Mouse (Mus musculus) regulatory T cell (primary cell): ENCODE data around the gene Fth1.

ENCODE experiments used
- in situ Hi-C: fragments of 300-600 bp; cut with MboI, MseI; formaldehyde crosslinking; loops from one replicate; pipeline ENCODE4 v1.15.1; 2025; ENCODE audit warnings: high pct_unique_total_duplicates

Gene Fth1

DNA sequence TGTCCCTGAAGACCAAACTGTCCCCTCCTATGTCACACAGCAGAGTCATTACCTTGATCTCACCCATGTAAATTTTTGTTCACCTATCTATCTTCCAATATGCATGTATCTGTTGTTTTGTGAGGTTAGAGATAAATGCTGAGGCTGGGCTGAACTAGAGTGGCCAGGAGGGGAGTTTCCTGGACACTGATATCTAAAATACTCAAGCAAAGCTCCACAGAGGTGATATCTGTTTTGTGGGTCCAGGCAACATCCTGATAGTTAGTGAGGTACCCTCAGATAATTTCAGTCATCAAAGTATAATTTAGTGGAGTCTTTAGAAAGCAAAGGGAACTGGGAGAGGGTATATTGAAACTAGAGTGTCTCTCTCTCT lies 9.5 kb downstream of the Fth1 start:
- in situ Hi-C loops, result loop anchor here (5.0 to 25.0 kb wide), 3 partner anchors 47 to 1103 kb away; partner anchors contain the start of genes 1810009A15Rik, Ganab, Gm49403 and Gm49416

DNA sequence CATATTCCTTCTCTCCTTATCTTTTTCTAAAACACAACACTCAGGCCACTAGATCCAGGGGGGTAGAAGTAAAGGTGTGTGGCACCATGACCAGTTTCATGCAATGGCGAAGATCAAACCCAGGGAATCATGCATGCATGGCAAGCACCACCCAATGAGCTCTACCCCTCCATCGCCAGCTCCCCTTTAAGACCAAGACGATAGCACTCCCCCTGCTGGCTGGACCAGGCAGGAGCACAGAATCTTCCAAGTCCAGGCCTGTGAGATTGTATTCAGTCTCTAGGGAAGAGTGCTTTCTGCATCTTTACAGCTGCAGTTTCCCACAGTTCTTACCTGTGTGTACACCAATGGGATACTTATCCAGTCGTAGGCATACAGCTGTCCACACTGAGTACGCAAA lies 10.9 kb downstream of the Fth1 start:
- in situ Hi-C loops, result loop anchor here (5.0 to 25.0 kb wide), 3 partner anchors 46 to 1104 kb away; partner anchors contain the start of genes 1810009A15Rik, Ganab, Gm49403 and Gm49416

DNA sequence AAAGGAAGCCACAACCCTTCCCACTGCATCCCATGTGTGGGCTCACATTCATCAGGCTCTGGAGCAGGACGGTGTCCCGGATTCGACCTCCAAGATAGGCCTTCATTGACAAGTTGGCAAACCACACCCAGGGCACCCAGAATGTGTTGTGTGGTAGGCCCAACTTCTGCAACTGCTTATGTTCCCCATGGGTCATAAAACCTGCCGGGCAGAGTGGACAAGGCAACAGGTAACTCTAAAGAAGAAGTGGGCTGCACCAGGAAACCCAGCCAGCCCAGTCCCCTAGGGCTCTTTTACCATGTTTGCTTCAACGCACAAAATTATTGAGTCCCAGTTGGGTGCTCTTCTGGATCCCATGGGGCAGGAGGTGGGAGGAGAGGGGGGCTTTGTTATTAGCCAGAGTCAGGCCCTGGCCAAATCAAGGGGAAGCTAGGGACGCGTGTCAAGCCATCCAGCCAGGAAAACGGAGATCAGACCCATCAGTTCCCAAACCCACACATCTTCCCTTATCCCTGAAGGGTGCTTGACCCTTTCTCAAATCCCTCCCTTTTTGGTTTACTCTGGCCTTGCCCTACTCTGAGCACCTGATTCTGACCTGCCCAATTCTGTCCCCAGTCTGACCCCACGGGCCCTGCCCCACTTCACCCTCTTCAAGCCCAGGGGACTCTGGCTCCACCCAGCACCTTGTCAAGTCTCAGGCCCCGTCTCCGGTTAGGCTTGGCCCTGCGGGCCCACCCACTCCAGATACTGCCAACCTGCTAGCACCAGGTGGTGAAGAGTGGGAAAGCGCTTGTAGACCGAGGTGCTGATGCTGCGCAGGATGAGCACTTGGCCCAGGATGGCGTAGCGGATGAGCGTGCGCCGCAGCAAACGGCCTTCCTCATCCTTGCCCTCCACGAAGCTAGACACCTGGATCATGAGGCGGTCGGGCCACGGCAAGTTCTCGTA lies 11.9 kb downstream of the Fth1 start:
- in situ Hi-C loops, result loop anchor here (5.0 to 25.0 kb wide), 3 partner anchors 45 to 1105 kb away; partner anchors contain the start of genes 1810009A15Rik, Ganab, Gm49403 and Gm49416

DNA sequence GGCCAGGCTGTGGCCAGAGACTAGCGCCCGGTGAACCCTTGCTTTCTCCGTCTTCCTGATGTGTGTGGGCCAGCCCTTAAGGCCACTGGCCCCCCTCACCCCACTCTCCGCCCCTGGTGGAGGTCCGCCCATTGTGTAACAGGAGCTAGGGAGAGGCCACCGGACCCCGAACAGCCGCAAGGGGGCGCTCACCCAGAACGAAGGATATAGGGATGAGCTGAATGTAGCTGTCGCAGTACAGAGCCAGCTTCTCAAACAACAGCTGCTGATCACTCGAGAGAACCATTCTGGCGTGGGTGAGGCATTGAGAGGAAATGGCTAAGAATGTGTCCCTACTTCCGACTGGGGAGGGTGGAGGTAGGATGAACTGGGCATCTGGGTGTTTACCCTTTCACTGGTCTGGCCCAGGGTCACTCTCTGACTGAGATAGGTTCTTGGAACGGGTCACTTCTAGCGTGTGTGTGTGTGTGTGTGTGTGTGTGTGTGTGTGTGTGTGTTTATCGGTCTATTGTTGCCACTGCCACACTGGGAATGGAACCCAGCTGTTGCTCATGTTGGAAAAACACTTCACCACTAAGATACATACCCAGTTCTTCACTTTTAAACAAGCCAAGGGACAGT lies 12.7 kb downstream of the Fth1 start:
- in situ Hi-C loops, result loop anchor here (5.0 to 25.0 kb wide), 3 partner anchors 44 to 1106 kb away; partner anchors contain the start of genes 1810009A15Rik, Ganab, Gm49403 and Gm49416

DNA sequence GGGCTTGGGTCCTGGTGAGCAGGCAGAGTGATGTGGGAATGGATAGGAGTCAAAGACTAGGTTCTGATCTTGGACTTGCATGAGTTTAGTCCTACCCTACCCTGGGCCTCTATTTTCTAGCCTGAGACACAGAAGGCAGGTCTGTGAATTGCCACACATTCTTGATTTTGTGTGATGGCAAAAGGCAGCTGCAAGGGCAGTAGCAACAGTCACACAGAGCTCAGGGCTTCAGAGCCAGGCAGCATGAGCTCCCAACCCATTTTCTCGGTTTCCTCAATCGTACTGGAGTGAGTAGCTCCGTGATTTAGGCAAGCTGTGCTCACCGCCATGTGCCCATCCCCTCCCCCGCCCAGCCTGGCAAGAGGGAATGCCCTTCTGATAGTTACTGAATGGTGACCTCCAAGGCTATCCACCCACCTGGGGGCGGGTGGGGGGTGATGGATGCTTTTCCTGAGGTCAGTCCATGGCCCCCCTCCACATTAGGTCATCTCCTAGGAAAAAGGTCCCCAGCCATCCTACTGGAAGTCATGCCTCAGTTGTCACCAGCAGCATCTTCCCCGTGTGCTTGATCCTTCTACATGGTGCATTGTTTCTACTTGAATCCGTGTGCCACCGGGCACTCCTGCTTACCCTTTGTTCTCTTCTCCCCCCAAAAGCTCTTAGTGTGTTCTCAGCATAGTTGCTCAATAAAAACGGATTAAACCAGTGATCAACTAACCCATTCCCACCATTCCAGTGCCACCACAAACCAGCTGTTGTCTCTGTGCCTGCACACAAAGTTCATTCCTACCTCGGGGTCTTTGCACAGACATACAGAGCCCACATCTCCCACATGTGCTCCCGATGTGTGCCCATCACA lies 17.0 kb downstream of the Fth1 start:
- in situ Hi-C loops, result loop anchor here (25.0 kb wide), 1 partner anchor 1110 kb away; the partner anchor contains the start of genes 1810009A15Rik, Ganab, Gm49403 and Gm49416

DNA sequence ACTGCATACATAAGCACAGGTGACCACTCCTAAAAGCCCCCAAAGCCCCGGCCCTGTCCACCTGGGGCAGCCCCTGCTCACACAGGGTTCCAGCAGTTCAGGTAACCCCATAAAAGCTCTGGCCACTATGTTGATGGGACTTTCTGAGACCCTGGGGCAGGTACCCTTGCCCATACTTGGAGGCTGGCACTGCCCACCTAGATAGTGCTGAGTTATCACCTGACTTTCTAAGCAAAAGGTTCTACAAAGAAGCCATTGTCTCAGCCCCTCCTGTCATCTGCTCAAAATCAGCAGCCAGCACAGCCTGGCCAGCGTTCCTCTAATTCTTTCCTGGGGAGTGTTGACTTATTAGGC lies 17.6 kb downstream of the Fth1 start:
- in situ Hi-C loops, result loop anchor here (25.0 kb wide), 1 partner anchor 1111 kb away; the partner anchor contains the start of genes 1810009A15Rik, Ganab, Gm49403 and Gm49416

DNA sequence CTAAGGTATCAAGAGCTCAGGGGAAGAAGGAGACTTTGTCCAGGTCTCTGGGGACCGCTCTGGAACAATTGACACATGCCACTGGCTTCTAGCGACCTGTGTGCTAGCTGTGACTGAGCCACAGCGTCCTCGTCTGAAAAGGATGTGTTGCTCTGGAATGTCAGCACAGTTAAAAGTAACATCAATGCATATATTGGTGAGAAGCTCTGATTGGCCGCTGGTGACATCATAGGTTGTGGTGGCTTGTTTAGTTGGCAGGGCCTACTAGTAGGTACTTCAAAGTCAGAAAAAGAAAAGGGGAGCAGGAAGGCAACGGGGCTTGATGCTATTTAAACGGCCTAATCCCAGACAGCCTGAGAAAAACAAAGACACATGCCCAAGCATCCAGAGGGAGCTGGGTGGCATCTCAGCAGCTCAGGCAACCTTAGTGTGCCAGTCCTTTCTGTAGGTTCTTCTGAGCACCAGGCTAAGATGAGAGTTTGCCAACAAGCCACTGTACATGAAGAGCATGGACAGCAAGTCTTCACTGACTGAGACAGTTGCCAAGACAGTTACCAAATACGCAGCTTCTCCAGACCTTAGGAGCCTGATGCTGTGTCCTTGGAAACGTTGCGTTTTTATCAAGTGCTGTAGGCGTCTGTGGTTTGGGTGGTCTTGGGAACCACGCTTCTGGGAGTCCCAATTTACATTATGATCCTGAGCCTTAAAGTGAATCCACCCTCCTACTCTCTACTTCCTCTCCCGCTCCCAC lies 18.5 kb downstream of the Fth1 start:
- in situ Hi-C loops, result loop anchor here (25.0 kb wide), 1 partner anchor 1112 kb away; the partner anchor contains the start of genes 1810009A15Rik, Ganab, Gm49403 and Gm49416

DNA sequence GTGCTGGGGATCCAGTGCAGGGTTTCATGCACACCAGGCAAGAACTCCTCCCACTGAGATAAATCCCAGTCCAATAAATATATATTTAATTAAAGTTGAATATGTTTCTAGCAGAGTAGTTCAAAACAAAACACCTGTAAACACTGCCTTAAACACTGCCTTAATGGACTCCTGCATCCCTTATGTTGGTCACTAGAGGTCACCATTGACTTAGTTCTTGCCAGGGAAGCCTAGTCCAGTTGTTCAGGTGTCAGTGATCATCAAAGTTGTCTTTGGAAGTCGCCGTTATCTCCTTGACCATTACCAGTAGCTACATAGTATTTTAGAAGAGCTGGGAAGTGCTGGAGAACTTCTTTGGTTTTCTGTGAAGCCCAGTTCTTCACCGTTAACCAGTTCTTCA lies 19.9 kb downstream of the Fth1 start:
- in situ Hi-C loops, result no loop called here

DNA sequence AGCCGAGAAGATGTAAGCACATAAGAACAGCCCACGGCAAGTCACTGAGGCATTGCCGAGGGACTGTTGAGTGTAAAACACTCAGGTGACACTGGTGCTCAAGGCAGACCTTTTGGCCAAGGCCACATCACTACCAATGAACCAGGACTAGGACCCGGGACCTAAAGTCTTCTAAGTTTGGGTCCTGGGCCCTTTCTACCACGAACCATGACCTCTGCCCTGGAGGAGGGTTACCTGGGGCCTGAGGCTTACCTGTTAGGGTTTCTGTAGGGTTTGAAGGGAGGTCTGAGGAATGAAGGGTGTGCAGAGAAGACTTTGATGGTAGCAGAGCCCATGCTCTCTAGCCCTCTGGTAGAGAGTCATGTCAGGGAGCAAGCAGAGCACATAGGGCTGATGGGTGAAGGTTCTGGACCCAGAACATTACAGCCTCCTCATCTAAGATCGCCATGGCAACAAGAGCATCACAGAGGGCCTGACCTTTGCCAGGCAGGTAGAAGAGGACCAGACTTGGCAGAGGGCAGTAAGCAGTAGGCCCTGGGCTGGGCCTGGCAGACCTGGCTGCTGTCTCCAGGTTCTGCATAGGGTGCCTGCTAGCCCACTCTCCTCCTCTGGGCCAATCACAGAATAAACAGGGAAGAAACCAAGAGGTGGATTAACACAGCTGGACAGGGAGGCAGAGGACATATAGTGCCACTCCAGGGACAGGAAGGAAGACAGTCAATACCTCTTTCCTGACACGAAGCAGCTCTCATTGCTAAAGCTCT lies 21.0 kb downstream of the Fth1 start, which contains the start of the genes Best1 and Rab3il1:
TSS of gene Best1 (minus strand) at position 428 of the 764 bp plus-strand sequence.
TSS of gene Rab3il1 (plus strand) at position 464 of the 764 bp plus-strand sequence.
- in situ Hi-C loops, result no loop called here

DNA sequence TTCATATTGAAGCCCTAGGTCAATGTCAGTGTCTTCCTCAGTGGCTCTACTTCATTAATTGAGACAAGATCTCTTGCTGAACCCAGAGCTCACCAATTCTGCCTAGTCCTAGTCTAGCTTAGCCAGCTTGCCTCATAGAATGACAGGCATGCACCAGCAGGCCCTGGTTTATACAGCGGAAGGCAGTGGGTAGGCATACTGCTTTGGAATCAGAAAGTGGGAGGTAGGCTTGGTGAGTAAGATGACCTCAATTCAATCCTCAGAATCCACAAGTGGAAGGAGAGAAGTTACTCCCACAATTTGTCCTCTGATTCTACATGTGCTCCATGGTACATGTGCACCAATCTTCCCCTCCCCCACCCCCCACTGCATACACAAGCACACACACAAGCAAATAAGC lies 23.3 kb downstream of the Fth1 start:
- in situ Hi-C loops, result no loop called here

DNA sequence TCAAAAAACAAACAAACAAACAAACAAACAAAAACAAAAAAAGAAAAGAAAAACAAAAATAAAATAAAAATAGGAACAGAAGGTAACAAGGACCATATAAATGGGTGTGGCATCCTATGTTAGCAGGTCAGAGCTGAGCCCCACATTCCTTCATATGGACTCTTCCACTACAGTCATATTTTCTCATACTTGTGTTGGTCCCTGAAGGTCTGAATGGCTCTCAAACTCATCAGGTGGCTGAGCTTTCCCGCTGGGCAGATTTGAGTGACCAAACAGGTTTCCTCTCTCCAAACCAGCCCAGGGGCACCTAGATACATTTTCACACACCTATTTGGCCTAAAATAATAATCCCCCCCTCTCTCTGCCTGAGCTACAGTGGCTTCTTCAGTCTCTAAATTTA lies 31.0 kb downstream of the Fth1 start:
- in situ Hi-C loops, result no loop called here

DNA sequence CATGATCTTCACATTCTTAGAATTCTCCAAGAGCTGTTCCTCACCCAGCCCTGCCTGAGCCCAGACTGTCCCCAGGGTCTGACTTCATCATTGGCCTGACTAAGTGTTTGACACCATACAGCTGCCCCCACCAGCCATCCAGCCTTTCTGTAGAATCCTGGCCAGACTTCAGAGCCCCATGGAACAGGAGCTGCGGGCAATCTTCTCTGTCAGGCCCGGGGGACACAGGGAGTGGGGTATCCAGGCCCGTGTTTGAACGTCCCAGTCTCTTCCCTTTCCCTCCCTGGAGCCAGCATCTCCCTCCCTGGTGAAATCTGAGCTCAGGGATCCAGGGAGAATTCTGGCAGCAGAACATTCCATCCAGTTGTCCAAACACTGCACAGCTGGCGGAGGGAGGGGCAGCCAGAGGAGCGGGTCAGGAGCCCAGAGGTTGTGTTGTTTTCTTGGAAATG lies 32.5 kb downstream of the Fth1 start:
- in situ Hi-C loops, result no loop called here

DNA sequence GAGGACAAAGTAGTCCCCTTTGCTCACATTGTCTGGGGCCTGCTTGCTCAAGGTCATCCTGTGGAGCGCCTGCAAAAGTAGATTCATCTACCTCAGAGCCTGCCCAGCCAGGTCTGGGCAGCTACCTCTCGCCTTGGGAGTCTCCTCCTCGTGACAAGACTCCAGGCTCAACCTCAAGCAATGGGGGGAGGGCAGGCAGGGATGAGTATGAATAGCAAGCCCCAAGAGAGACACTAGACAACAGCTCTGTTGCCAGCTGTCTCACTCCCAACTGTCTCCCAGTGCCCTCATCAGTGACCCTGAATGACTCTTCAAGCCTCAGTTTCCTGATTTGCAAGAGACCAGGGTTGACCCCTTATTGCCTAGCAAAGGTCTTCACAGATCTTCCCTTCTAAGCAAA lies 33.0 kb downstream of the Fth1 start:
- in situ Hi-C loops, result no loop called here

DNA sequence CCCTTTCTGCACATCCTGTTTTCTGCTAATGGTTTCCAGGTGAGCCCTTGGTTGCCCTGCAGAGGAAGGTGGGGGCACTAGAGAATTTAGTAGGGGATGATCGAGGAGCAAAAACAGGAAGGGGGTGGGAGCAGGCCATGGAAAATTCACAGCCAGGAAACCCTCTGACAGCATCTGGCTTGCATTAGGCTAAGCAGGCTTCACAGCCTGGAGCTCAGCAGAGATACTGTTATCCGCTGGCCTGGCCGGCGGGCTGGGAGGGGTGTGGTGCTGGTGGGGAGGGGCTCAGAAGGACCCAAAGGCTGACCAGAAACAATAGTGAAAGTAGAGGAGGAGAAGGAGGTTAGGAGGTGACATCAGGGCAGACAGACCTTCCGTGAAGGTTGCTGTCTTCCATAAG lies 33.5 kb downstream of the Fth1 start:
- in situ Hi-C loops, result no loop called here

DNA sequence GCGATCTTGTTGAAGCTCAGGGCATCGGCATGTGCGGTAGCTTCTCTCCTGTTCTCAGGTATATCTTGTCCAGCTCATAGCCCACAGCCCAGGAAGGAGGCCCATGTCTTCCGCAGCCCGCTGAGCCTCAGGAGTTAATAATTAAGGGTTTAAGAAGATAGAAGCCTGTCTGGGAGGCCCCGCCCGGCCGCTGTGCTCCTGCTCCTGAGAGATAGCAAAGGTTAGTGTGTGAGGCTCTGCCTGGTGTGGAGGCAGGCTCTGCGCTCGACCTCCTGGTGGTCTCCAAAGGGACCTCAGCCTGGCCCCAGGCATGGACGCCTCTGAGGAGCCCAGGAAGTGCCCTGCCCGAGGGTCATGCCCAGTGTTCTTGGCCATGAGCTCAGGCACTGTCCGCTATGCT lies 34.4 kb downstream of the Fth1 start:
- in situ Hi-C loops, result no loop called here

DNA sequence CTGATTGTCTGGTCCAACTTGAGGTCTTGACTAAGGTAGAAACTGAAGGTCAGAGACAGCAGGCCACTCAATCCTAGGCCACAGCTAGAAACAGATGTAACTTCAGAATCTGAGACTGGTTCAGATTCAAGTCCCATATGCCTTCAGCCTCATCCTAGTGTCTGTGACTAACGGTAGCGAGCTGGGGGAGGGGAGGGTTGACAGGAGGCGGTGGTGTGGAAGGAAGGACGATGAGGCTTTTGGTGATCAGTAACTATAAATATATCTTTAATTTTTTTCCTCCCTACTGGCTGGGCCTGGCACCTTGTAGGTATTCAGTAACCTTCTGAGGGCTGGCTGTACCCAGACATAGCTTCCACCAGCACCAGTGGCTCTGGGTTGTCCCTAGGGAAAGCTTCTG lies 35.0 kb downstream of the Fth1 start:
- in situ Hi-C loops, result no loop called here

DNA sequence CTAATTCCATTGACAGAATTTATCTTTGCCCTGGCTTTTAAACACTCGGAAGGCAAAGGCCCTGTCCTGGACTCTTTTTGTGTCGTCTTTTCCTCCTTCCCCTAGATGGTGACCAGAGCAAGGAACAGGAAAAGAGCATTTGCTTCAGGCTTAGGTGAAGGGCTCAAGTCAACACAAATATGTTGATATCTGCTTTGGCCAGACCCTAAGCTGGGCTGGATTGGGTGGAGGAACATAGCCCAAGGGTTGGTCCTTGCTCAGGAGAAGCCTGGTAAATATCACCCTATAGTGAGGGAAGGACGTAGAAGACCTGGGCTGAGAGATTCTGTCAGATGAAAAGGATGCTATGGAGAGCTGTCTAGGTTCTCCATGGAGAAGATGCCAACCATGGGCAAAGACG lies 35.8 kb downstream of the Fth1 start:
- in situ Hi-C loops, result no loop called here

DNA sequence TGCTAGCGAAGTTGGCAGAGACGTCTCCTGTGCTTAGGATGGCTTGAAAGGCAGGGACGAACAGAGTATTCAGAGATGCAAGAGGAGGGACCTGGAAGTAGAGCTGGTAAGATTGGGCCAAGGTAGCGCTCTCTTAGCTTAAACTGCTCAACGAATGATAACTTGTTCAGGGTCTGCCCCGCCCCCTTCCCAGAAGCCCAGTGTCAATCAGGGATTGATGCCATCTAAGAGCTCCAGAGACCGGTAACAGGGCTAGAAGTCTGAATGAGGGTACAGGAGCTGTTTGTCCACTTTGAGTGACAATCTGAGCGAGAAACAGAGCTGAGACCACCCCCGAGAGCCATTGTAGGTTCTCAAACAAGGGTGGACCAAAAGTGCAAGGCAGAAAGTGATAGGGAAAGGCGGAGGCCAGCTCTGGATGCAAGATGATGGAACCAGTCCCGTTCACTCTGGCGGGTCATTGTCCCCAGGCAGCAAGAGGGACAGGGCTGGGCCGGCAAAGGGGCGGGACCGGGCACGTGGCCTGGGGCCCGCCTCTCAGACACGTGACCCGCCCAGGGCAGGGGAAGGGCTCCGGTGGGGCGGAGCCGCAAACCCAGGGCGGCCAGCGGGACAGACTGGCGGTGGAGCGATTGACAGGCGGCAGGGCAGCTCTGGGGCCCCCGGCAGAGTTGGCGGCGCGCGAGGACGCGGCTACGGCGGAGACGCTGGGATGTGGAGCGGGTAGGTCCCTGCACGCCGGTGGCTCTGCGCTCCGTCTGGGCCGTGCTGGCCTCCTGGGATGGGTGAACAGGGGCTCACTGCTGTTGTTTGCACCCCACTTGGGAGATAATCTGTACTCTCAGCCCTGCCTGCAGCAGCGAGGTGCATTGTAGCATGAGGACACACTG lies 37.5 kb downstream of the Fth1 start:
- in situ Hi-C loops, result no loop called here

DNA sequence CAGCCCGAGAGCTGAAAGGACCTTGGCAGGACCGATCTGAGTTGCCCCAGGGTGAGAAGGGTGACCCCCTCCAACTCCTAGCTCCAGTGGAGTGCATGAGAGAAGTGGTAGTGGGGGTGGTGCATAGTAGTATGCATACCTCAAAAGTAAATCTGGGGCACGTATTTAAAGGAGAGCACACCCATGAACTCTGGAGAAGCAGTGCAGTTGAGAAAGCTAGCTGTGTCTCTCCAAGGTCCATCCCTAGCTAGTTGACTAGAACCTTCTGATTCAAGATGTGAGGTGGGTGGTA lies 38.1 kb downstream of the Fth1 start:
- in situ Hi-C loops, result no loop called here
